Mouse (Mus musculus): ENCODE results near the gene Gm884.

GRCm38 (mm10) chr11:103646301-103646700 lies 25.4 kb upstream of the Gm884 start:
- TF ChIP-seq POLR2A (IDR thresholded peaks at IDR 0.05; ENCODE audit: low read depth, low read length) (no peak), CTCF (conservative IDR thresholded peaks at IDR 0.05; ENCODE audit: insufficient read depth, insufficient read length, low read depth, low read length) (no peak)
